Mouse (Mus musculus): ENCODE results near the gene Kcnab1. TPM values are rescaled to one million over a fixed set of nuclear protein-coding genes. Genes with fewer than 3 reads are reported as not detected.
A peak's percentile ranks its signal among the peaks of the same experiment; 100 is the strongest.

Kcnab1 gene
- polyA plus RNA-seq, 1 experiment from 2014 or later: 3.1 TPM

- 81% methylated on average over 8 of the region's 8 CpGs for WGBS
- H3K36me3 ChIP-seq (ENCODE audit: insufficient read depth): no peaks in the 10 kb centered on the region
- no peak overlapping the region for H3K4me3 ChIP-seq (ENCODE audit: low read depth, low read length)
- H3K27ac ChIP-seq (ENCODE audit: low read depth): no peak overlapping the region
- no peaks in the 10 kb centered on the region for H3K27me3 ChIP-seq (ENCODE audit: insufficient read depth, low read length)
- H3K9ac ChIP-seq: no peak overlapping the region
- H3K4me2 ChIP-seq: no peak overlapping the region
- no peaks in the 10 kb centered on the region for H3K4me1 ChIP-seq (ENCODE audit: insufficient read depth)
- no peak for TF ChIP-seq CTCF (IDR thresholded peaks at IDR 0.05; ENCODE audit: low read depth)
- no peaks in the 10 kb centered on the region for H3K9me3 ChIP-seq (ENCODE audit: low read depth, low read length)
- ATAC-seq (ENCODE audit: insufficient read depth) (no peak), DNase-seq (no peak)
Measured at GRCm38 (mm10) chr3:65117365-65117764, 8.2 kb downstream of the Kcnab1 start.

- Histone ChIP-seq H3K27me3 (ENCODE audit: insufficient read depth, low read length) (no peaks in the 10 kb centered on the region), H3K36me3 (ENCODE audit: insufficient read depth) (no peaks in the 10 kb centered on the region), H3K27ac (ENCODE audit: low read depth) (no peak overlapping the region), H3K9me3 (ENCODE audit: low read depth, low read length) (no peaks in the 10 kb centered on the region), H3K9ac (no peak overlapping the region), H3K4me1 (ENCODE audit: insufficient read depth) (no peaks in the 10 kb centered on the region), H3K4me3 (ENCODE audit: low read depth, low read length) (no peak overlapping the region), H3K4me2 (no peak overlapping the region)
- DNase-seq: peak; percentile 34
- 69% methylated on average over 3 of the region's 3 CpGs for WGBS
- TF ChIP-seq CTCF (IDR thresholded peaks at IDR 0.05; ENCODE audit: low read depth): no peak
- ATAC-seq (ENCODE audit: insufficient read depth): no peak
Measured at GRCm38 (mm10) chr3:65124975-65125374, 15.8 kb downstream of the Kcnab1 start.

- no peak for TF ChIP-seq CTCF (IDR thresholded peaks at IDR 0.05; ENCODE audit: low read depth)
- no peak overlapping the region for H3K9ac ChIP-seq
- no peaks in the 10 kb centered on the region for H3K9me3 ChIP-seq (ENCODE audit: low read depth, low read length)
- no peaks in the 10 kb centered on the region for H3K4me1 ChIP-seq (ENCODE audit: insufficient read depth)
- H3K4me3 ChIP-seq (ENCODE audit: low read depth, low read length): no peak overlapping the region
- H3K27ac ChIP-seq (ENCODE audit: low read depth): no peak overlapping the region
- WGBS: 84% methylated on average over 1 of the region's 1 CpGs
- no peaks in the 10 kb centered on the region for H3K27me3 ChIP-seq (ENCODE audit: insufficient read depth, low read length)
- DNase-seq: no peak
- no peak overlapping the region for H3K4me2 ChIP-seq
- ATAC-seq (ENCODE audit: insufficient read depth): no peak
- H3K36me3 ChIP-seq (ENCODE audit: insufficient read depth): no peaks in the 10 kb centered on the region
Measured at GRCm38 (mm10) chr3:65129625-65130024, 20.4 kb downstream of the Kcnab1 start.

DNA sequence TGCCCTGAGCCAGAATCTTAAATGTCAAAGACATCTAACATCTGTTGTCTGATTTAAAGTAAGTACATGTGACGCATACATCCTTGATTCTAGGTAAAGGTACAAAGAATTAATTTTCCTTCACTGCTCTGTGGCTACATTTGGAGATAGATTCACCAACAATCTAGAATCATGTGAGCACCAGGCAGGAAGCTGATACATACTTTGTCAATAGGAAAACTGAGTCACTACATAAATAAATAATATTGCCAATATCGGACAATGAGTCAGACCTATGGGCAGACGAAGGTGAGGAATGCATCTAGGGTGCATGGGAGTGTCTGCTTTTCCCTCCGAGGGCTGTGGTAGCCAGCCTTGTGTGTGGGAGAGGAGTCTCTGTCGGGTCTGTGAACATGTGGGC is 25.7 kb downstream of the Kcnab1 start:
- H3K4me2 ChIP-seq: no peak overlapping the region
- WGBS: 61% methylated on average over 5 of the region's 5 CpGs
- TF ChIP-seq CTCF (IDR thresholded peaks at IDR 0.05; ENCODE audit: low read depth): no peak
- H3K4me1 ChIP-seq (ENCODE audit: insufficient read depth): no peaks in the 10 kb centered on the region
- H3K4me3 ChIP-seq (ENCODE audit: low read depth, low read length): no peak overlapping the region
- no peak overlapping the region for H3K27ac ChIP-seq (ENCODE audit: low read depth)
- H3K36me3 ChIP-seq (ENCODE audit: insufficient read depth): no peaks in the 10 kb centered on the region
- no peaks in the 10 kb centered on the region for H3K9me3 ChIP-seq (ENCODE audit: low read depth, low read length)
- no peaks in the 10 kb centered on the region for H3K27me3 ChIP-seq (ENCODE audit: insufficient read depth, low read length)
- DNase-seq (no peak), ATAC-seq (ENCODE audit: insufficient read depth) (no peak)
- H3K9ac ChIP-seq: no peak overlapping the region

DNA sequence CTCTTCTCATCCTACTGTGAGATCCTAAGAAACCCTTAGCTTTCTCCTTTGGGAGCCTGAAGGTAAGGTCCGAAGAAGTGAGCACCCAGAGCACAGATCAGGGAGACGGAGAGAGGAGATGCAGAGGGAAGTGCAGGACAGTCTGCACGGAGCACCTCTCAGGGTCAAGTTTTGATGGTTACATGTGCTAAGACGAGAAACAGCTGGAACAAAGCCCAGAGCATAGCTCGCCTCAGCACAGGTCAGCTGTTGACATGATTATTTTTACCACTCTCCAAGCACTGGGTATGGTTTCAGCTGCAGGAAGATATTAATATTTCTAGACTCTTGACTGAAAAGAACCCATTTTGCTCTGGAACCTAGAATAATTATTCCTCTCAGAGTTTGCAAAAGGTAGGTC is 27.7 kb downstream of the Kcnab1 start:
- Histone ChIP-seq H3K4me3 (ENCODE audit: low read depth, low read length) (no peak overlapping the region), H3K27ac (ENCODE audit: low read depth) (no peak overlapping the region), H3K27me3 (ENCODE audit: insufficient read depth, low read length) (no peaks in the 10 kb centered on the region), H3K9me3 (ENCODE audit: low read depth, low read length) (no peaks in the 10 kb centered on the region), H3K36me3 (ENCODE audit: insufficient read depth) (no peaks in the 10 kb centered on the region), H3K4me1 (ENCODE audit: insufficient read depth) (no peaks in the 10 kb centered on the region), H3K4me2 (no peak overlapping the region), H3K9ac (no peak overlapping the region)
- WGBS: 41% methylated on average over 5 of the region's 5 CpGs
- no peak for TF ChIP-seq CTCF (IDR thresholded peaks at IDR 0.05; ENCODE audit: low read depth)
- ATAC-seq (ENCODE audit: insufficient read depth) (no peak), DNase-seq (peak; percentile 21)

GRCm38 (mm10) chr3:65138739-65139138 is 29.6 kb downstream of the Kcnab1 start:
- ATAC-seq (ENCODE audit: insufficient read depth): no peak
- 69% methylated on average over 3 of the region's 3 CpGs for WGBS
- DNase-seq: no peak
- H3K4me1 ChIP-seq (ENCODE audit: insufficient read depth): no peaks in the 10 kb centered on the region
- TF ChIP-seq CTCF (IDR thresholded peaks at IDR 0.05; ENCODE audit: low read depth): no peak
- no peak overlapping the region for H3K27ac ChIP-seq (ENCODE audit: low read depth)
- no peak overlapping the region for H3K9ac ChIP-seq
- H3K9me3 ChIP-seq (ENCODE audit: low read depth, low read length): no peaks in the 10 kb centered on the region
- H3K36me3 ChIP-seq (ENCODE audit: insufficient read depth): no peaks in the 10 kb centered on the region
- H3K4me2 ChIP-seq: no peak overlapping the region
- no peaks in the 10 kb centered on the region for H3K27me3 ChIP-seq (ENCODE audit: insufficient read depth, low read length)
- no peak overlapping the region for H3K4me3 ChIP-seq (ENCODE audit: low read depth, low read length)

GRCm38 (mm10) chr3:65145152-65145551 is 36.0 kb downstream of the Kcnab1 start:
- Histone ChIP-seq H3K36me3 (ENCODE audit: insufficient read depth) (no peaks in the 10 kb centered on the region), H3K4me2 (no peak overlapping the region), H3K9ac (no peak overlapping the region), H3K4me3 (ENCODE audit: low read depth, low read length) (no peak overlapping the region), H3K27me3 (ENCODE audit: insufficient read depth, low read length) (no peaks in the 10 kb centered on the region), H3K27ac (ENCODE audit: low read depth) (no peak overlapping the region), H3K4me1 (ENCODE audit: insufficient read depth) (no peaks in the 10 kb centered on the region), H3K9me3 (ENCODE audit: low read depth, low read length) (no peaks in the 10 kb centered on the region)
- 61% methylated on average over 5 of the region's 5 CpGs for WGBS
- DNase-seq: peak; percentile 15
- no peak for ATAC-seq (ENCODE audit: insufficient read depth)
- TF ChIP-seq CTCF (IDR thresholded peaks at IDR 0.05; ENCODE audit: low read depth): no peak

GRCm38 (mm10) chr3:65151808-65152207 is 42.6 kb downstream of the Kcnab1 start:
- H3K27me3 ChIP-seq (ENCODE audit: insufficient read depth, low read length): no peaks in the 10 kb centered on the region
- H3K4me2 ChIP-seq: no peak overlapping the region
- H3K27ac ChIP-seq (ENCODE audit: low read depth): no peak overlapping the region
- no peak for ATAC-seq (ENCODE audit: insufficient read depth)
- DNase-seq: no peak
- H3K36me3 ChIP-seq (ENCODE audit: insufficient read depth): no peaks in the 10 kb centered on the region
- no peaks in the 10 kb centered on the region for H3K4me1 ChIP-seq (ENCODE audit: insufficient read depth)
- no peaks in the 10 kb centered on the region for H3K9me3 ChIP-seq (ENCODE audit: low read depth, low read length)
- no peak for TF ChIP-seq CTCF (IDR thresholded peaks at IDR 0.05; ENCODE audit: low read depth)
- no peak overlapping the region for H3K4me3 ChIP-seq (ENCODE audit: low read depth, low read length)
- no peak overlapping the region for H3K9ac ChIP-seq
- 69% methylated on average over 1 of the region's 1 CpGs for WGBS
